Mouse (Mus musculus): ENCODE results near the gene Lipc. TPM values are rescaled to one million over a fixed set of nuclear protein-coding genes. Genes with fewer than 3 reads are reported as not detected.

Gene Lipc
- polyA plus RNA-seq, 1 experiment from 2014 or later: not detected

DNA sequence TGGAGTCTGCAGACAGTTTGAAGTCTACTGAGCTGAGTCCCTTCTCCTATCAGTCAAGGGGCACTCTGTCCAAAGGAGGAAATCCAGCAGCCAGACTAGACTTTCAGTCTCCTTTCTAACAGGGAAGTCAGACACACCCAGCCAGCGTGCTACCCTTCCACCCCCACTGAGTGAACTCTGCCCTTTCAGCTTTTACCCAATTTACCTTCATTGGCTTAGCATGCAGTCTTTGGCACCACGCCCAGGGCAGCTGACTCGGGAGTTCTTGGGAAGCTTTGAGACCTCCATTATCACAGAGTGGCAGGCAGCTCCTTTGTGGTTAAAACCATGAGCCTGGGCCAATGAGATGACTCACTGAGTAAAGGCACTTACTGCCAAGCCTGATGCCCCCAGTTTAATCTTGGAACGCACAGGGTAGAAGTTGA, 117.3 kb downstream of the Lipc start:
- Histone ChIP-seq H3K27me3 (ENCODE audit: control insufficient read depth, insufficient read depth, low read length) (no peaks in the 10 kb centered on the region), H3K4me2 (replicated peaks; ENCODE audit: low read depth, low read length) (no peak overlapping the region), H3K4me1 (replicated peaks; ENCODE audit: control insufficient read depth, insufficient read depth, low read length) (peaks cover 2% of the 10 kb centered on the region), H3K4me3 (ENCODE audit: low read depth, low read length) (no peak overlapping the region), H3K9me3 (ENCODE audit: control insufficient read depth, low read length) (no peaks in the 10 kb centered on the region), H3K36me3 (ENCODE audit: control insufficient read depth, insufficient read depth, low read length) (no peaks in the 10 kb centered on the region), H3K9ac (ENCODE audit: low read depth, low read length) (no peak overlapping the region), H3K27ac (ENCODE audit: low read depth, low read length) (no peak overlapping the region)
- ATAC-seq (ENCODE audit: low FRiP score): no peak
- DNase-seq (ENCODE audit: low spot score): no peak
- WGBS: 62% methylated on average over 4 of the region's 4 CpGs

DNA sequence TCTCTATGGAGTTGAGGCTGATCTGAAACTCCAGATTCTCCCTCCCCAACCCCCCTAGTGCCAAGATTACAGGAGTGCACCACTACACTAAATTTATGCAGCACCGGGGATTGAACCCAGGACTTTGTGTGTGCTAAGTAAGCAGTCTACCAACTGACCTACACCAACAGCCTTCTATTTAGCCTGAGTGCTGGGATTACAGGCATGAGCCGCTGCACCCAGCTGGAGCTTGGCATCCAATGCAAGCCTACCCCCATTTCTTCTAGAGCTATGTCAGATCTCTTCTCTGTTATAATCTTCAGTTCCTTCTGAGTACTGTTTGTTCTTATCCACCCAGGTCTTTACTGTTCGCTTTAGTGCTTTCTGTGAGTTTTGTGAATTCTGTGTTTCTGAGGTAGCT, 117.8 kb downstream of the Lipc start:
- no peak for DNase-seq (ENCODE audit: low spot score)
- H3K27ac ChIP-seq (ENCODE audit: low read depth, low read length): no peak overlapping the region
- 96% methylated on average over 3 of the region's 3 CpGs for whole genome bisulfite sequencing
- no peaks in the 10 kb centered on the region for H3K36me3 ChIP-seq (ENCODE audit: control insufficient read depth, insufficient read depth, low read length)
- H3K9me3 ChIP-seq (ENCODE audit: control insufficient read depth, low read length): no peaks in the 10 kb centered on the region
- H3K4me2 ChIP-seq (replicated peaks; ENCODE audit: low read depth, low read length): no peak overlapping the region
- ATAC-seq (ENCODE audit: low FRiP score): no peak
- H3K4me3 ChIP-seq (ENCODE audit: low read depth, low read length): no peak overlapping the region
- H3K4me1 ChIP-seq (replicated peaks; ENCODE audit: control insufficient read depth, insufficient read depth, low read length): peaks cover 2% of the 10 kb centered on the region
- no peak overlapping the region for H3K9ac ChIP-seq (ENCODE audit: low read depth, low read length)
- no peaks in the 10 kb centered on the region for H3K27me3 ChIP-seq (ENCODE audit: control insufficient read depth, insufficient read depth, low read length)

DNA sequence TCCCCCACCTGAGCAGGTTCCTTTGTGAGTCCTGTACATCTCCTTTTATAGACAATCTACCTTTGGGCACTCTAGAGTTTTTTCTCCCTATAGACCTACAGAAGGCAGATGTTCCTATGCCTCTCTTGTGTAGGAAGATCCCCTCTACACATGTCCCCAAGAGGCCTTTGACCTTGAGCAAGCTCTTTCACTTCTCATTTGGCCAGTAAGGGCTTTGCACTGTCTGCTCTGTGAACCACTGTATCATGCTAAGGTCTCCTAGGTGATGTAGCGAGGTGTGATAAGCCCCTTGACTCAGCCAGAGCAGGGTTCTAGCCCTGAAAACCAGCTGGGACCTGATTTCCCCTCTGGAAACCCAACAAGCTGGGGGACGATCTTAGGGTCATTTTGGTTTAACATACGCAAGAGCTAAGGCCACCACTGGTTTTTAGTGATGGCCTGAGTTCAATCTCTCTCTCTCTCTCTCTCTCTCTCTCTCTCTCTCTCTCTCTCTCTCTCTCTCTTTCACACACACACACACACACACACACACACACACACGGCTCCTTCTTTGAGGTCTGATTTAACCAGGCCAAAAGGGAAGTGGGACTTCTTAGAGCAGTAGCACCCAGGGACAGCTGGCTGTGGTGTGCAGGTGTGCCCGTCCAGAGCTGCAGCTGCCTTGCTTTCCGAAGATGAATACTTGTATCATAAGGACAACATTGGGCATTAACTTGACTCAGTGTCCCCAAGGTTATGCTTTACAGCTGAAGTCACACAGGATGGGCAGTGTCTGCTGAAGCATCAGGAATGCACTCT, 118.7 kb downstream of the Lipc start:
- H3K9ac ChIP-seq (ENCODE audit: low read depth, low read length): no peak overlapping the region
- H3K27me3 ChIP-seq (ENCODE audit: control insufficient read depth, insufficient read depth, low read length): no peaks in the 10 kb centered on the region
- H3K27ac ChIP-seq (ENCODE audit: low read depth, low read length): no peak overlapping the region
- no peak for DNase-seq (ENCODE audit: low spot score)
- 91% methylated on average over 6 of the region's 6 CpGs for WGBS
- H3K4me2 ChIP-seq (replicated peaks; ENCODE audit: low read depth, low read length): no peak overlapping the region
- no peak for ATAC-seq (ENCODE audit: low FRiP score)
- H3K9me3 ChIP-seq (ENCODE audit: control insufficient read depth, low read length): no peaks in the 10 kb centered on the region
- H3K4me3 ChIP-seq (ENCODE audit: low read depth, low read length): no peak overlapping the region
- H3K4me1 ChIP-seq (replicated peaks; ENCODE audit: control insufficient read depth, insufficient read depth, low read length): peaks cover 2% of the 10 kb centered on the region
- no peaks in the 10 kb centered on the region for H3K36me3 ChIP-seq (ENCODE audit: control insufficient read depth, insufficient read depth, low read length)

DNA sequence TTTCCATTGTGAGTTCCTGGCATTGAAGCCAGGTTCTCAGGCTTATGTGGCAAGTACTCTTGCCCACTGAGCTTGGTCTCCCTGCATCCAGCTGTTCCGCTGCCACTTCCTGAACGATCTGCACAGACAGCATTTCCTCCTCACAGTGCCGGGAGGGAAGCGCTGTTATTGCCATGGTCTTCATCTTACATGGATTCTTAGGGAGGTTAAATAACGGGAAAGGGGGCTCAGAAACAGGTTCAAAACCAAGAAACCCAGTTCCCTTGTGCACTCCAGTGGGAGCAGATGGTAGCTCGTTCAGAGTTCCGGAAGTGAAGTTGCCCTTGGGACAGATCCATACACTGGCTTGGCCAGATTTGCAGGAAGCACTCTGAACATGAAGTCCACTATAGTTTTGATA, 119.8 kb downstream of the Lipc start:
- Histone ChIP-seq H3K4me2 (replicated peaks; ENCODE audit: low read depth, low read length) (no peak overlapping the region), H3K4me3 (ENCODE audit: low read depth, low read length) (no peak overlapping the region), H3K36me3 (ENCODE audit: control insufficient read depth, insufficient read depth, low read length) (no peaks in the 10 kb centered on the region), H3K4me1 (replicated peaks; ENCODE audit: control insufficient read depth, insufficient read depth, low read length) (peaks cover 2% of the 10 kb centered on the region), H3K9me3 (ENCODE audit: control insufficient read depth, low read length) (no peaks in the 10 kb centered on the region), H3K27me3 (ENCODE audit: control insufficient read depth, insufficient read depth, low read length) (no peaks in the 10 kb centered on the region), H3K27ac (ENCODE audit: low read depth, low read length) (no peak overlapping the region), H3K9ac (ENCODE audit: low read depth, low read length) (no peak overlapping the region)
- WGBS: 77% methylated on average over 7 of the region's 7 CpGs
- DNase-seq (ENCODE audit: low spot score): no peak
- ATAC-seq (ENCODE audit: low FRiP score): no peak

DNA sequence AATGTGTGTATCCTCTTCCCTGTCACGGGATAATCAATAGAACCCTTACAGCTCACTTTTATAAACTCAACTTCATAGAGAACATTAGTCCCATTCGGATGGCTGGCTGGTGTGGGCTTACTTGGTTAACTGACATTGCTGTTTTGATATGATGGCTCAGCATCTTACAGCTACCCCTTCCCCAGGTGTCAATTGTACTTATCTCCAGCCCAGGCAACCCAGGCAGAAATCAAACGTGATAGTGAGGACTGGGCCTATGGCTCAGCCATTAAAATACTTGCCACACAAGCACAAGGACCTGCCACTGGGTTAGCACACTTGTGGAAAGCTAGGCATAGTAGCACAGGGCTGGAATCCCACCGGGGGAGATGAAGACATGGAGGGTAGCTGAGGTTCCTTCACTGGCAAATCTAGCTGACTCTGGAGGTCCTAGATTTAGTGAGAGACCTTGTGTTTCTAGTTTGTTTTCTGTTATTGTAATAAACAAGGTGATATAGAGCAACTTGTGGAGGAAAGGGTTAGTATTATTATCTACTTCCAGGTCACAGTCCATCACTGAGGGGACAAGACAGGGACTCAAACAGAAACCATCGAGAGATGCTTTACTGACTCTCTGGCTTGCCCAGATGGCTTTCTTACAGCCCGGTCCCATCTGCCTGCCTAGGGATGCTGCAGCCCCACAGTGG, 121.0 kb downstream of the Lipc start:
- WGBS: 63% methylated on average over 6 of the region's 6 CpGs
- Histone ChIP-seq H3K36me3 (ENCODE audit: control insufficient read depth, insufficient read depth, low read length) (no peaks in the 10 kb centered on the region), H3K27ac (ENCODE audit: low read depth, low read length) (no peak overlapping the region), H3K9me3 (ENCODE audit: control insufficient read depth, low read length) (no peaks in the 10 kb centered on the region), H3K27me3 (ENCODE audit: control insufficient read depth, insufficient read depth, low read length) (no peaks in the 10 kb centered on the region), H3K4me1 (replicated peaks; ENCODE audit: control insufficient read depth, insufficient read depth, low read length) (peaks cover 2% of the 10 kb centered on the region), H3K4me3 (ENCODE audit: low read depth, low read length) (no peak overlapping the region), H3K4me2 (replicated peaks; ENCODE audit: low read depth, low read length) (no peak overlapping the region), H3K9ac (ENCODE audit: low read depth, low read length) (no peak overlapping the region)
- DNase-seq (ENCODE audit: low spot score) (no peak), ATAC-seq (ENCODE audit: low FRiP score) (no peak)

GRCm38 (mm10) chr9:70829784-70830488, 122.1 kb downstream of the Lipc start:
- peaks cover 2% of the 10 kb centered on the region for H3K4me1 ChIP-seq (replicated peaks; ENCODE audit: control insufficient read depth, insufficient read depth, low read length)
- no peak for DNase-seq (ENCODE audit: low spot score)
- no peak overlapping the region for H3K4me3 ChIP-seq (ENCODE audit: low read depth, low read length)
- H3K4me2 ChIP-seq (replicated peaks; ENCODE audit: low read depth, low read length): no peak overlapping the region
- no peak for ATAC-seq (ENCODE audit: low FRiP score)
- H3K36me3 ChIP-seq (ENCODE audit: control insufficient read depth, insufficient read depth, low read length): no peaks in the 10 kb centered on the region
- H3K27me3 ChIP-seq (ENCODE audit: control insufficient read depth, insufficient read depth, low read length): no peaks in the 10 kb centered on the region
- H3K9me3 ChIP-seq (ENCODE audit: control insufficient read depth, low read length): no peaks in the 10 kb centered on the region
- no peak overlapping the region for H3K9ac ChIP-seq (ENCODE audit: low read depth, low read length)
- no peak overlapping the region for H3K27ac ChIP-seq (ENCODE audit: low read depth, low read length)
- WGBS: 68% methylated on average over 7 of the region's 7 CpGs

GRCm38 (mm10) chr9:70827911-70828310, 124.1 kb downstream of the Lipc start:
- no peaks in the 10 kb centered on the region for H3K36me3 ChIP-seq (ENCODE audit: control insufficient read depth, insufficient read depth, low read length)
- 88% methylated on average over 6 of the region's 6 CpGs for WGBS
- no peak overlapping the region for H3K4me3 ChIP-seq (ENCODE audit: low read depth, low read length)
- no peak overlapping the region for H3K9ac ChIP-seq (ENCODE audit: low read depth, low read length)
- DNase-seq (ENCODE audit: low spot score): no peak
- H3K4me2 ChIP-seq (replicated peaks; ENCODE audit: low read depth, low read length): no peak overlapping the region
- H3K9me3 ChIP-seq (ENCODE audit: control insufficient read depth, low read length): no peaks in the 10 kb centered on the region
- no peak overlapping the region for H3K27ac ChIP-seq (ENCODE audit: low read depth, low read length)
- peaks cover 2% of the 10 kb centered on the region for H3K4me1 ChIP-seq (replicated peaks; ENCODE audit: control insufficient read depth, insufficient read depth, low read length)
- ATAC-seq (ENCODE audit: low FRiP score): no peak
- no peaks in the 10 kb centered on the region for H3K27me3 ChIP-seq (ENCODE audit: control insufficient read depth, insufficient read depth, low read length)

GRCm38 (mm10) chr9:70824103-70824502, 127.9 kb downstream of the Lipc start:
- no peak overlapping the region for H3K27ac ChIP-seq (ENCODE audit: low read depth, low read length)
- H3K27me3 ChIP-seq (ENCODE audit: control insufficient read depth, insufficient read depth, low read length): no peaks in the 10 kb centered on the region
- no peaks in the 10 kb centered on the region for H3K9me3 ChIP-seq (ENCODE audit: control insufficient read depth, low read length)
- no peak overlapping the region for H3K9ac ChIP-seq (ENCODE audit: low read depth, low read length)
- H3K4me2 ChIP-seq (replicated peaks; ENCODE audit: low read depth, low read length): no peak overlapping the region
- ATAC-seq (ENCODE audit: low FRiP score): no peak
- DNase-seq (ENCODE audit: low spot score): no peak
- no peaks in the 10 kb centered on the region for H3K36me3 ChIP-seq (ENCODE audit: control insufficient read depth, insufficient read depth, low read length)
- no peaks in the 10 kb centered on the region for H3K4me1 ChIP-seq (replicated peaks; ENCODE audit: control insufficient read depth, insufficient read depth, low read length)
- WGBS: 81% methylated on average over 3 of the region's 3 CpGs
- H3K4me3 ChIP-seq (ENCODE audit: low read depth, low read length): no peak overlapping the region
